Mouse (Mus musculus): ENCODE measurements around the gene N4bp2l2. TPM values are rescaled to one million over a fixed set of nuclear protein-coding genes. Genes with fewer than 3 reads are reported as not detected.
"Not testable (repeated sequence)": the region's sequence is repeated elsewhere in the genome, so short reads cannot be mapped to it uniquely, and the experiment has no call there.

The N4bp2l2 gene
- polyA plus RNA-seq, 1 experiment, result 20.0 TPM

DNA sequence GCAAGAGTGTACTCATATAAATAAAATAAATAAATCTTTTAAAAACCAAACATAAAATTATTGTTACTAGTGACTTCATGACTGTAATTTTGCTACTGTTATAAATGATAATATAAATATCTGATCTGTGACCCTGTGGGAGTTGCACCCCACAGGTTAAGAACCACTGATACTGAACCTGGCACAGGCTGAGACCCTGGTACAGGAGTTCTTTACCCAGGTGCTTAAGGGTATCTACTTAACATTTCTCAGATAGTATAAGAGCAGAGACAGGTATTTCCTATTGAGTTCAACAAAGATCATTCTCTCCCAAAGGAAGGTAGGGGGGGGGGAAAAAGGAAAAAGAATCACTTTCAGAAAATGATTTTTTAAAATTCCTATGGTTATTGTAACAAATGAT, 11.4 kb downstream of the N4bp2l2 start:
- Histone ChIP-seq H3K4me3 (ENCODE audit: control insufficient read depth, low read depth, low read length) (no peak overlapping the region), H3K4me1 (ENCODE audit: control insufficient read depth, insufficient read depth, low read length) (no peaks in the 10 kb centered on the region), H3K27me3 (ENCODE audit: control insufficient read depth, insufficient read depth, low read length) (no peaks in the 10 kb centered on the region), H3K27ac (ENCODE audit: control insufficient read depth, insufficient read depth, low read depth, low read length) (no peak overlapping the region), H3K36me3 (ENCODE audit: control insufficient read depth, insufficient read depth, low read length) (no peaks in the 10 kb centered on the region; the same call in 1 of the 2 replicates)
- TF ChIP-seq CTCF (IDR thresholded peaks at IDR 0.05; ENCODE audit: control insufficient read depth, insufficient read depth, insufficient replicate concordance, low read depth, low read length) (no peak), POLR2A (IDR thresholded peaks at IDR 0.05; ENCODE audit: control insufficient read depth, low read depth, low read length) (no peak)

- H3K36me3 ChIP-seq (ENCODE audit: control insufficient read depth, insufficient read depth, low read length), result no peaks in the 10 kb centered on the region; the same call in 1 of the 2 replicates
Measured at GRCm38 (mm10) chr5:150652578-150652977, 13.4 kb downstream of the N4bp2l2 start.

GRCm38 (mm10) chr5:150644926-150645325, 21.1 kb downstream of the N4bp2l2 start:
- no peak overlapping the region for H3K27ac ChIP-seq (ENCODE audit: control insufficient read depth, insufficient read depth, low read depth, low read length)
- TF ChIP-seq POLR2A (IDR thresholded peaks at IDR 0.05; ENCODE audit: control insufficient read depth, low read depth, low read length), result no peak
- TF ChIP-seq CTCF (IDR thresholded peaks at IDR 0.05; ENCODE audit: control insufficient read depth, insufficient read depth, insufficient replicate concordance, low read depth, low read length), result no peak
- no peak overlapping the region for H3K4me3 ChIP-seq (ENCODE audit: control insufficient read depth, low read depth, low read length)
- H3K4me1 ChIP-seq (ENCODE audit: control insufficient read depth, insufficient read depth, low read length), result no peaks in the 10 kb centered on the region
- no peaks in the 10 kb centered on the region for H3K27me3 ChIP-seq (ENCODE audit: control insufficient read depth, insufficient read depth, low read length)
- no peaks in the 10 kb centered on the region for H3K36me3 ChIP-seq (ENCODE audit: control insufficient read depth, insufficient read depth, low read length)

More at GRCm38 (mm10) chr5:150652578-150652977, 13.4 kb downstream of the N4bp2l2 start:
- Histone ChIP-seq H3K27me3 (ENCODE audit: control insufficient read depth, insufficient read depth, low read length) (no peaks in the 10 kb centered on the region), H3K27ac (ENCODE audit: control insufficient read depth, insufficient read depth, low read depth, low read length) (no peak overlapping the region), H3K4me3 (ENCODE audit: control insufficient read depth, low read depth, low read length) (no peak overlapping the region), H3K4me1 (ENCODE audit: control insufficient read depth, insufficient read depth, low read length) (no peaks in the 10 kb centered on the region)
- TF ChIP-seq POLR2A (IDR thresholded peaks at IDR 0.05; ENCODE audit: control insufficient read depth, low read depth, low read length) (no peak), CTCF (IDR thresholded peaks at IDR 0.05; ENCODE audit: control insufficient read depth, insufficient read depth, insufficient replicate concordance, low read depth, low read length) (no peak)

DNA sequence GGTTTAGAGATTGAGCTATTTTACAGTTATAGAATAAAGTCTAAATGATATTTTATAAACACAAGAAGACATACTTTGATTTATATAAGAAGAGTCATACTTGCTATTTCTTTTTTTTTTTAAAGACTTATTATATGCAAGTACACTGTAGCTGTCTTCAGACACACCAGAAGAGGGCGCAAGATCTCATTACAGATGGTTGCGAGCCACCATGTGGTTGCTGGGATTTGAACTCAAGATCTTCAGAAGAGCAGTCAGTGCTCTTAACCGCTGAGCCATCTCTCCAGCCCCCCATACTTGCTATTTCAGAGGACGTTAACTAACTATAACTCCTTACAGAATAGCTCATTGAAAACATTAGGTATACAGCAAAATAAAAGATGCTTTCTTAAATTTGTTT, 22.6 kb downstream of the N4bp2l2 start:
- not testable (repeated sequence) for H3K4me3 ChIP-seq (ENCODE audit: control insufficient read depth, low read depth, low read length); H3K36me3 ChIP-seq (ENCODE audit: control insufficient read depth, insufficient read depth, low read length); H3K4me1 ChIP-seq (ENCODE audit: control insufficient read depth, insufficient read depth, low read length); H3K27me3 ChIP-seq (ENCODE audit: control insufficient read depth, insufficient read depth, low read length); H3K27ac ChIP-seq (ENCODE audit: control insufficient read depth, insufficient read depth, low read depth, low read length)

GRCm38 (mm10) chr5:150641440-150641839, 24.5 kb downstream of the N4bp2l2 start:
- TF ChIP-seq CTCF (IDR thresholded peaks at IDR 0.05; ENCODE audit: control insufficient read depth, insufficient read depth, insufficient replicate concordance, low read depth, low read length) (no peak), POLR2A (IDR thresholded peaks at IDR 0.05; ENCODE audit: control insufficient read depth, low read depth, low read length) (no peak)
- no peaks in the 10 kb centered on the region for H3K36me3 ChIP-seq (ENCODE audit: control insufficient read depth, insufficient read depth, low read length)
- no peak overlapping the region for H3K27ac ChIP-seq (ENCODE audit: control insufficient read depth, insufficient read depth, low read depth, low read length)
- H3K4me3 ChIP-seq (ENCODE audit: control insufficient read depth, low read depth, low read length), result no peak overlapping the region
- H3K27me3 ChIP-seq (ENCODE audit: control insufficient read depth, insufficient read depth, low read length), result no peaks in the 10 kb centered on the region
- H3K4me1 ChIP-seq (ENCODE audit: control insufficient read depth, insufficient read depth, low read length), result no peaks in the 10 kb centered on the region

- Histone ChIP-seq H3K27me3 (ENCODE audit: control insufficient read depth, insufficient read depth, low read length) (no peaks in the 10 kb centered on the region), H3K4me1 (ENCODE audit: control insufficient read depth, insufficient read depth, low read length) (no peaks in the 10 kb centered on the region), H3K27ac (ENCODE audit: control insufficient read depth, insufficient read depth, low read depth, low read length) (no peak overlapping the region), H3K36me3 (ENCODE audit: control insufficient read depth, insufficient read depth, low read length) (no peaks in the 10 kb centered on the region), H3K4me3 (ENCODE audit: control insufficient read depth, low read depth, low read length) (no peak overlapping the region)
- no peak for TF ChIP-seq POLR2A (IDR thresholded peaks at IDR 0.05; ENCODE audit: control insufficient read depth, low read depth, low read length)
Measured at GRCm38 (mm10) chr5:150629692-150630091, 36.3 kb downstream of the N4bp2l2 start.

GRCm38 (mm10) chr5:150629272-150629671, 36.7 kb downstream of the N4bp2l2 start:
- Histone ChIP-seq H3K27me3 (ENCODE audit: control insufficient read depth, insufficient read depth, low read length) (no peaks in the 10 kb centered on the region), H3K27ac (ENCODE audit: control insufficient read depth, insufficient read depth, low read depth, low read length) (no peak overlapping the region), H3K4me3 (ENCODE audit: control insufficient read depth, low read depth, low read length) (no peak overlapping the region), H3K36me3 (ENCODE audit: control insufficient read depth, insufficient read depth, low read length) (no peaks in the 10 kb centered on the region), H3K4me1 (ENCODE audit: control insufficient read depth, insufficient read depth, low read length) (no peaks in the 10 kb centered on the region)
- TF ChIP-seq POLR2A (IDR thresholded peaks at IDR 0.05; ENCODE audit: control insufficient read depth, low read depth, low read length) (no peak), CTCF (IDR thresholded peaks at IDR 0.05; ENCODE audit: control insufficient read depth, insufficient read depth, insufficient replicate concordance, low read depth, low read length) (no peak)

DNA sequence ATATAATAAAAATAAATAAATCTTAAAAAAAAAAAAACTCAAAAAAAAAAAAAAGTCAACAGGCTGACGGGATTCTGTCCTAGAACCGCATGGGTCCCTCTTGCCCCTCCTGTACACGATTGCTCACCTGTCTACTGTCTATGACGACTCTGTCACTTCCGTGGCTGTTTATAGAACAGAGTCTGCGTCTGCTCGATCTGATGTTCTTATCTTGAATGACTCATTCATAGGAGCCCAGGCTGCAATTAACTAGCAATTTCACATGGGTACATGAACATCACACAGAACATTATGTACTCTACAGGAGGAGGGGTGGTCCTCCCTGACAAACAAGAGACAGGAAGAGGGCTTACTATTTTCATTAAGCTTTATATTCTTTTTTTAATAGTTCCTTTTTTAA, 40.5 kb downstream of the N4bp2l2 start:
- Histone ChIP-seq H3K4me1 (ENCODE audit: control insufficient read depth, insufficient read depth, low read length) (no peaks in the 10 kb centered on the region), H3K36me3 (ENCODE audit: control insufficient read depth, insufficient read depth, low read length) (no peaks in the 10 kb centered on the region), H3K27ac (ENCODE audit: control insufficient read depth, insufficient read depth, low read depth, low read length) (no peak overlapping the region), H3K4me3 (ENCODE audit: control insufficient read depth, low read depth, low read length) (no peak overlapping the region), H3K27me3 (ENCODE audit: control insufficient read depth, insufficient read depth, low read length) (no peaks in the 10 kb centered on the region)
- TF ChIP-seq POLR2A (IDR thresholded peaks at IDR 0.05; ENCODE audit: control insufficient read depth, low read depth, low read length) (no peak), CTCF (IDR thresholded peaks at IDR 0.05; ENCODE audit: control insufficient read depth, insufficient read depth, insufficient replicate concordance, low read depth, low read length) (no peak)
